Mouse (Mus musculus) olfactory bulb, adult 2 months (tissue): ENCODE results near the gene Evi5. TPM values are rescaled to one million over a fixed set of nuclear protein-coding genes. Genes with fewer than 3 reads are reported as not detected.
"Not testable (repeated sequence)": the region's sequence is repeated elsewhere in the genome, so short reads cannot be mapped to it uniquely, and the experiment has no call there.

Experiments used
- H3K27ac ChIP-seq: fragments of 200-500 bp; 2 replicates; pipeline ENCODE4 v1.5.1; 2012; ENCODE audit warnings: low read depth, low read length; ENCODE audit not compliant: insufficient read depth
- H3K4me1 ChIP-seq: fragments of 200-500 bp; 2 replicates; pipeline ENCODE4 v1.6.1; 2012; ENCODE audit warnings: low read length; ENCODE audit not compliant: control insufficient read depth, insufficient read depth
- H3K4me3 ChIP-seq: fragments of 200-500 bp; 2 replicates; pipeline ENCODE4 v1.5.1; 2012; ENCODE audit warnings: mild to moderate bottlenecking, low read depth, low read length, moderate library complexity; ENCODE audit not compliant: insufficient read depth
- CTCF ChIP-seq: fragments of 200-500 bp; IDR thresholded peaks from 2 replicates; pipeline ENCODE4 v1.5.1; 2012; ENCODE audit warnings: low read depth, mild to moderate bottlenecking, low read length, moderate library complexity; ENCODE audit not compliant: insufficient read depth
- POLR2A ChIP-seq: fragments of 200-500 bp; IDR thresholded peaks from 2 replicates; pipeline ENCODE4 v1.6.1; 2012; ENCODE audit warnings: mild to moderate bottlenecking, low read depth, low read length, moderate library complexity; ENCODE audit not compliant: insufficient read depth
- WGBS: fragments of 180-500 bp; shearing (Covaris S2); methylation state at CpG from one replicate; pipeline ENCODE4 v1.1.7; 2018; 5-methylcytosine and 5-hydroxymethylcytosine counted together
- polyA plus RNA-seq: library from polyadenylated mRNA; stranded (reverse); fragments of >200 nt; gene quantifications from 2 replicates; pipeline ENCODE4 v1.2.4, GENCODE M21; 2012; ENCODE audit warnings: low replicate concordance; ENCODE audit not compliant: missing spikeins, insufficient read depth, insufficient read length

The Evi5 gene
- polyA plus RNA-seq, 1 experiment = not detected

- Histone ChIP-seq H3K4me1 (no peaks in the 10 kb centered on the region), H3K27ac (no peak overlapping the region), H3K4me3 (no peak overlapping the region)
- TF ChIP-seq CTCF = no peak
- WGBS = 70% methylated on average over 3 of the region's 3 CpGs
Observed at GRCm38 (mm10) chr5:107904325-107904724, 29.4 kb upstream of the Evi5 start.

- WGBS = under 1% methylated on average over 23 of the region's 23 CpGs
- H3K27ac ChIP-seq = no peak overlapping the region
- TF ChIP-seq CTCF = no peak
- H3K4me1 ChIP-seq = no peaks in the 10 kb centered on the region
- H3K4me3 ChIP-seq = peak overlapping the region; percentile 83
Observed at GRCm38 (mm10) chr5:107901014-107901615, 26.2 kb upstream of the Evi5 start.

- TF ChIP-seq CTCF (peak; percentile 89), POLR2A (peak; percentile 86)
- peak within 1 kb of the TSS; percentile 83 for H3K4me3 ChIP-seq
- WGBS = 3% methylated on average over 66 of the region's 66 CpGs
Observed at GRCm38 (mm10) chr5:107900206-107901013, 25.5 kb upstream of the Evi5 start, which contains the start of gene Rpl5. Rpl5 (plus strand) TSS chr5:107900502.

GRCm38 (mm10) chr5:107896265-107896664 lies 21.4 kb upstream of the Evi5 start:
- no peaks in the 10 kb centered on the region for H3K4me1 ChIP-seq
- 44% methylated on average over 1 of the region's 1 CpGs for WGBS
- H3K4me3 ChIP-seq = no peak overlapping the region
- TF ChIP-seq POLR2A (no peak), CTCF (no peak)
- no peak overlapping the region for H3K27ac ChIP-seq

More at GRCm38 (mm10) chr5:107900206-107901013, 25.5 kb upstream of the Evi5 start, which contains the start of gene Rpl5:
- Histone ChIP-seq H3K4me1 (no peaks in the 10 kb centered on the region), H3K27ac (no peak within 1 kb of the TSS; the same call in 1 of the 2 replicates)

GRCm38 (mm10) chr5:107894676-107895075 lies 19.8 kb upstream of the Evi5 start:
- H3K27ac ChIP-seq = no peak overlapping the region
- TF ChIP-seq POLR2A (no peak), CTCF (no peak)
- WGBS = 80% methylated on average over 7 of the region's 7 CpGs
- H3K4me1 ChIP-seq = no peaks in the 10 kb centered on the region; the same call in 1 of the 2 replicates
- no peak overlapping the region for H3K4me3 ChIP-seq

GRCm38 (mm10) chr5:107891515-107891914 lies 16.6 kb upstream of the Evi5 start:
- H3K4me3 ChIP-seq, H3K27ac ChIP-seq, H3K4me1 ChIP-seq: not testable (repeated sequence)
- 89% methylated on average over 1 of the region's 1 CpGs for WGBS

- H3K4me3 ChIP-seq = no peak overlapping the region
- TF ChIP-seq POLR2A (no peak), CTCF (no peak)
- no peak overlapping the region for H3K27ac ChIP-seq
- H3K4me1 ChIP-seq = no peaks in the 10 kb centered on the region; the same call in 1 of the 2 replicates
- 53% methylated on average over 9 of the region's 9 CpGs for WGBS
Observed at GRCm38 (mm10) chr5:107889994-107890888, 15.3 kb upstream of the Evi5 start.

GRCm38 (mm10) chr5:107880710-107881109 lies 5.8 kb upstream of the Evi5 start:
- WGBS = 89% methylated on average over 5 of the region's 5 CpGs
- no peak overlapping the region for H3K27ac ChIP-seq
- TF ChIP-seq POLR2A = no peak
- TF ChIP-seq CTCF = no peak

GRCm38 (mm10) chr5:107877053-107877452 lies 2.1 kb upstream of the Evi5 start:
- Histone ChIP-seq H3K27ac (no peak overlapping the region), H3K4me1 (peaks cover 2% of the 10 kb centered on the region; the same call in 1 of the 2 replicates), H3K4me3 (no peak overlapping the region)
- WGBS = 91% methylated on average over 1 of the region's 1 CpGs
- TF ChIP-seq CTCF (no peak), POLR2A (no peak)

More at GRCm38 (mm10) chr5:107880710-107881109, 5.8 kb upstream of the Evi5 start:
- Histone ChIP-seq H3K4me3 (no peak overlapping the region), H3K4me1 (no peaks in the 10 kb centered on the region)
